In the genomic region with DNA sequence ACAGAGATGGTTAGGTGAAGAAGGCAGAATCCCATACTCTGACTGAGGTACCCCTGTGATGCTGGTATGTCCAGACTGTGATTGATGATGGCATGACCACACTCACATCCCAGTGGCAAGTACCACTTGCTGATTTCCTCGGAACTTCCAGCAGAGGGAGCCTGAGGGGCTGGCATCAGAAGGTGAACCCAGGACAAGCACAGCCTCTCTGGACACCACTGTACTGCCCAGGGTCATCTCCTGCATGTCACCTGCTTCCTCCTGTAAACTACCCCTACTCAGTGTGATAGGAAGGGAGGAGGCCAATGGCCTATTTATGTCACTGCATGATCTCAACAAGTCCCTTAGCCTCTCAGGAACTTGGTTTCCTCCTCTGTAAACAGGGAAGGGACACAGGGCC, we compare ENCODE assay signal across 11 mouse cellular contexts. TPM values are rescaled to one million over a fixed set of nuclear protein-coding genes. Genes with fewer than 3 reads are reported as not detected.
DNase-seq lines count a peak whose midpoint lies in the region; ATAC-seq and TF ChIP-seq lines count a peak whose summit lies in the region.
"Had no signal": no experiment of that assay in that cellular context is flagged by ENCODE, and none has a peak within 500 bp of the region (broad histone marks: within the 10 kb centered on the region; RNA-seq: fewer than 3 reads in every experiment).

No protein-coding gene starts in this region.

- no peaks in the 10 kb centered on the region for H3K36me3 ChIP-seq in forebrain, embryonic 14.5 days (ENCODE audit: control insufficient read depth, insufficient read depth, low read length)
- H3K36me3 ChIP-seq in forebrain, embryonic 12.5 days (replicated peaks): no peaks in the 10 kb centered on the region
- no peaks in the 10 kb centered on the region for H3K36me3 ChIP-seq in liver, adult 2 months (ENCODE audit: control insufficient read depth, insufficient read depth, low read length)
- no peaks in the 10 kb centered on the region for H3K36me3 ChIP-seq in liver, embryonic 11.5 days (ENCODE audit: control insufficient read depth, insufficient read depth, low read length)
- H3K36me3 ChIP-seq in stomach, postnatal 0 days (ENCODE audit: control insufficient read depth, insufficient read depth, low read length): no peaks in the 10 kb centered on the region
- H3K36me3 ChIP-seq: heart, embryonic 13.5 days; lung, embryonic 15.5 days had no signal

- TF ChIP-seq POLR2A in liver, adult 2 months (IDR thresholded peaks at IDR 0.05; ENCODE audit: extremely low read depth, insufficient read depth, low read length): no peak

- ATAC-seq in forebrain, embryonic 14.5 days: no peak
- no peak for ATAC-seq in forebrain, embryonic 12.5 days (ENCODE audit: low FRiP score)
- ATAC-seq in liver, embryonic 11.5 days (replicated peaks; ENCODE audit: low FRiP score): no peak
- no peak for ATAC-seq in stomach, postnatal 0 days (ENCODE audit: low FRiP score, low TSS enrichment)

- H3K4me3 ChIP-seq in forebrain, embryonic 14.5 days (ENCODE audit: low read depth, low read length): no peak overlapping the region
- no peak overlapping the region for H3K4me3 ChIP-seq in forebrain, embryonic 12.5 days (replicated peaks)
- H3K4me3 ChIP-seq in liver, adult 2 months (ENCODE audit: insufficient read depth, low read depth, low read length): no peak overlapping the region
- H3K4me3 ChIP-seq in liver, embryonic 11.5 days (ENCODE audit: low read depth, low read length): no peak overlapping the region
- no peak overlapping the region for H3K4me3 ChIP-seq in stomach, postnatal 0 days (ENCODE audit: low read depth, low read length)
- H3K4me3 ChIP-seq: heart, embryonic 13.5 days; lung, embryonic 15.5 days had no signal

- H3K9me3 ChIP-seq in forebrain, embryonic 14.5 days (replicated peaks; ENCODE audit: control insufficient read depth, low read length): no peaks in the 10 kb centered on the region
- no peaks in the 10 kb centered on the region for H3K9me3 ChIP-seq in forebrain, embryonic 12.5 days
- H3K9me3 ChIP-seq in liver, embryonic 11.5 days (ENCODE audit: control insufficient read depth, low read length): no peaks in the 10 kb centered on the region
- H3K9me3 ChIP-seq in stomach, postnatal 0 days (ENCODE audit: control insufficient read depth, low read length): no peaks in the 10 kb centered on the region
- H3K9me3 ChIP-seq: heart, embryonic 13.5 days; lung, embryonic 15.5 days had no signal

- peak; percentile 51 for TF ChIP-seq CTCF in liver, adult 2 months (IDR thresholded peaks at IDR 0.05; ENCODE audit: low read depth, low read length)
- TF ChIP-seq CTCF in stomach, postnatal 0 days (IDR thresholded peaks at IDR 0.05; ENCODE audit: low read depth): peak; percentile 65

- WGBS in forebrain, embryonic 14.5 days: 21% methylated on average over 1 of the region's 1 CpGs
- WGBS in forebrain, embryonic 12.5 days: 29% methylated on average over 1 of the region's 1 CpGs
- WGBS in liver, adult 2 months: 17% methylated on average over 1 of the region's 1 CpGs
- 20% methylated on average over 1 of the region's 1 CpGs for WGBS in liver, embryonic 11.5 days
- WGBS in stomach, postnatal 0 days: 0% methylated on average over 1 of the region's 1 CpGs

- H3K27me3 ChIP-seq in forebrain, embryonic 14.5 days (replicated peaks; ENCODE audit: control insufficient read depth, insufficient read depth, low read length): no peaks in the 10 kb centered on the region
- no peaks in the 10 kb centered on the region for H3K27me3 ChIP-seq in forebrain, embryonic 12.5 days
- no peaks in the 10 kb centered on the region for H3K27me3 ChIP-seq in liver, adult 2 months (ENCODE audit: control insufficient read depth, insufficient read depth, low read length)
- no peaks in the 10 kb centered on the region for H3K27me3 ChIP-seq in liver, embryonic 11.5 days (replicated peaks; ENCODE audit: control insufficient read depth, insufficient read depth, low read length)
- no peaks in the 10 kb centered on the region for H3K27me3 ChIP-seq in stomach, postnatal 0 days (ENCODE audit: control insufficient read depth, insufficient read depth, low read length)
- H3K27me3 ChIP-seq: lung, embryonic 15.5 days had no signal

- no peaks in the 10 kb centered on the region for H3K4me1 ChIP-seq in forebrain, embryonic 14.5 days (ENCODE audit: control insufficient read depth, insufficient read depth, low read length)
- H3K4me1 ChIP-seq in forebrain, embryonic 12.5 days: no peaks in the 10 kb centered on the region
- no peaks in the 10 kb centered on the region for H3K4me1 ChIP-seq in liver, adult 2 months (ENCODE audit: control insufficient read depth, insufficient read depth, low read length)
- H3K4me1 ChIP-seq in liver, embryonic 11.5 days (replicated peaks; ENCODE audit: control insufficient read depth, insufficient read depth, low read length): no peaks in the 10 kb centered on the region
- H3K4me1 ChIP-seq in stomach, postnatal 0 days (replicated peaks; ENCODE audit: control insufficient read depth, insufficient read depth): no peaks in the 10 kb centered on the region
- H3K4me1 ChIP-seq: lung, embryonic 15.5 days had no signal

- H3K4me2 ChIP-seq in forebrain, embryonic 14.5 days (ENCODE audit: low read length): no peak overlapping the region
- no peak overlapping the region for H3K4me2 ChIP-seq in forebrain, embryonic 12.5 days
- no peak overlapping the region for H3K4me2 ChIP-seq in liver, embryonic 11.5 days
- no peak overlapping the region for H3K4me2 ChIP-seq in stomach, postnatal 0 days (replicated peaks; ENCODE audit: low read depth)
- H3K4me2 ChIP-seq: heart, embryonic 13.5 days; lung, embryonic 15.5 days had no signal

- no peaks in the 10 kb centered on the region for H3K79me2 ChIP-seq in liver, adult 2 months (ENCODE audit: control insufficient read depth, insufficient read depth, low read length)

- TF ChIP-seq EP300 in stomach, postnatal 0 days (optimal IDR thresholded peaks at IDR 0.05): no peak

- no peak overlapping the region for H3K27ac ChIP-seq in forebrain, embryonic 14.5 days (ENCODE audit: low read depth, low read length)
- H3K27ac ChIP-seq in forebrain, embryonic 12.5 days: no peak overlapping the region
- H3K27ac ChIP-seq in liver, adult 2 months (replicated peaks; ENCODE audit: insufficient read depth, low read depth, low read length): no peak overlapping the region
- no peak overlapping the region for H3K27ac ChIP-seq in liver, embryonic 11.5 days (ENCODE audit: low read depth, low read length)
- H3K27ac ChIP-seq in stomach, postnatal 0 days (replicated peaks): no peak overlapping the region
- H3K27ac ChIP-seq: heart, embryonic 13.5 days; lung, embryonic 15.5 days had no signal

- H3K9ac ChIP-seq in forebrain, embryonic 14.5 days (ENCODE audit: low read length): no peak overlapping the region
- no peak overlapping the region for H3K9ac ChIP-seq in forebrain, embryonic 12.5 days
- H3K9ac ChIP-seq in liver, adult 2 months (ENCODE audit: low read depth, low read length): no peak overlapping the region
- no peak overlapping the region for H3K9ac ChIP-seq in liver, embryonic 11.5 days (ENCODE audit: low read depth, low read length)
- H3K9ac ChIP-seq in stomach, postnatal 0 days (ENCODE audit: low read length): no peak overlapping the region
- H3K9ac ChIP-seq: heart, embryonic 13.5 days; lung, embryonic 15.5 days had no signal

- DNase-seq in forebrain, embryonic 14.5 days (ENCODE audit: low spot score): peak; percentile 19
- peak; percentile 19 for DNase-seq in liver, adult 2 months (ENCODE audit: extremely low read depth, low read depth, low spot score)
- DNase-seq in liver, embryonic 11.5 days (ENCODE audit: low spot score): no peak
- DNase-seq in adrenal gland, postnatal 14 days: peak; percentile 71
- peak; percentile 6 to 9 for DNase-seq in heart, adult 9 months (ENCODE audit: low spot score in 2 of 2)
- DNase-seq in stomach, postnatal 0 days (ENCODE audit: low spot score): no peak
- no peak for DNase-seq in thymus, postnatal 14 days

RNA-seq across cellular contexts. Expression of a gene that starts 27.3 kb away (rescaled TPM):
- polyA plus RNA-seq in forebrain, embryonic 14.5 days (2014; fragmentation: Nextera tagmentation; extraction: Ambion mirVana): 3.8 and 5.0 TPM in 2 replicates
- 3.2 and 3.3 TPM in 2 replicates for polyA plus RNA-seq in forebrain, embryonic 12.5 days (2016; fragmentation: Nextera tagmentation; extraction: Ambion mirVana)
- under 0.01 TPM in 1 of 2 replicates, not detected in the other for total RNA-seq in liver, adult 2 months (2014; rRNA removed)
- not detected in 2 replicates for polyA plus RNA-seq in liver, adult 2 months (2012; rRNA removed)
- polyA plus RNA-seq in liver, embryonic 11.5 days (2014; fragmentation: Nextera tagmentation; extraction: Ambion mirVana): 0.18 and 0.27 TPM in 2 replicates
- total RNA-seq in adrenal gland, postnatal 14 days (2021): 1.7 and 2.7 TPM in 2 replicates
- 0.47 and 0.59 TPM in 2 replicates for polyA plus RNA-seq in stomach, postnatal 0 days (2015; fragmentation: Nextera tagmentation; extraction: Ambion mirVana)
- total RNA-seq: MEL had no signal

Comparison
In these comparisons a context has a peak if more than half of its experiments do, and no peak if none do; other contexts are left out.
1. DNase-seq: peak in forebrain, embryonic 14.5 days (single experiment), liver, adult 2 months (single experiment), adrenal gland, postnatal 14 days (single experiment) and heart, adult 9 months (2 of 2); none in liver, embryonic 11.5 days (single experiment), stomach, postnatal 0 days (single experiment) and thymus, postnatal 14 days (single experiment).